Mouse (Mus musculus) small intestine, adult 2 months (tissue): Measurements from ENCODE around the gene Gtdc1.

Experiments
- CTCF ChIP-seq: fragments of 200-500 bp; IDR thresholded peaks from 2 replicates; pipeline ENCODE4 v1.5.1; 2012; ENCODE audit warnings: low read depth, mild to moderate bottlenecking, control low read depth, inconsistent platforms, low read length, moderate library complexity, mixed read lengths; ENCODE audit not compliant: insufficient replicate concordance, insufficient read length; ENCODE audit errors: extremely low read depth
- POLR2A ChIP-seq: fragments of 200-500 bp; IDR thresholded peaks from 2 replicates; pipeline ENCODE4 v1.6.1; 2012; ENCODE audit warnings: low read depth, mild to moderate bottlenecking, control low read depth, inconsistent platforms, low read length, moderate library complexity

- no peak for TF ChIP-seq CTCF
- no peak for TF ChIP-seq POLR2A
Observed at GRCm38 (mm10) chr2:44554716-44555115, 372.7 kb downstream of the Gtdc1 start.
